Mouse (Mus musculus) embryonic facial prominence, embryonic 11.5 days (tissue): ENCODE data around the gene Cnp. TPM values are rescaled to one million over a fixed set of nuclear protein-coding genes. Genes with fewer than 3 reads are reported as not detected.
"Not testable (repeated sequence)": the region's sequence is repeated elsewhere in the genome, so short reads cannot be mapped to it uniquely, and the experiment has no call there.

Experiments
- ATAC-seq: fragments of 200-750 bp; cut with Nextera tagmentation; replicated peaks from 2 replicates; pipeline ENCODE4 v1.8.0; 2017; ENCODE audit warnings: low read depth; ENCODE audit not compliant: insufficient number of reproducible peaks, low FRiP score, low TSS enrichment
- DNase-seq: peaks from one replicate; pipeline ENCODE4 v3.0.0-alpha.2; 2015; ENCODE audit warnings: low spot score
- H3K27ac ChIP-seq: fragments of 300-500 bp; sonication (generic); replicated peaks from 2 replicates; pipeline ENCODE4 v1.5.1; 2014; ENCODE audit warnings: mild to moderate bottlenecking, low read depth, low read length, control low read depth
- H3K27me3 ChIP-seq: fragments of 300-500 bp; sonication (generic); 2 replicates; pipeline ENCODE4 v1.6.1; 2014; ENCODE audit warnings: mild to moderate bottlenecking, low read length, moderate library complexity, mixed read lengths; ENCODE audit not compliant: control insufficient read depth, insufficient read depth
- H3K36me3 ChIP-seq: fragments of 300-500 bp; sonication (generic); replicated peaks from 2 replicates; pipeline ENCODE4 v1.6.1; 2014; ENCODE audit warnings: low read depth, mild to moderate bottlenecking, low read length, moderate library complexity, mixed read lengths; ENCODE audit not compliant: control insufficient read depth, insufficient read depth
- H3K4me1 ChIP-seq: fragments of 300-500 bp; sonication (generic); 2 replicates; pipeline ENCODE4 v1.6.1; 2014; ENCODE audit warnings: low read length, mixed read lengths; ENCODE audit not compliant: control insufficient read depth, insufficient read depth
- H3K4me2 ChIP-seq: fragments of 300-500 bp; sonication (generic); 2 replicates; pipeline ENCODE4 v1.6.1; 2014; ENCODE audit warnings: low read depth, mild to moderate bottlenecking, control low read depth, low read length, moderate library complexity
- H3K4me3 ChIP-seq: fragments of 300-500 bp; sonication (generic); 2 replicates; pipeline ENCODE4 v1.5.1; 2014; ENCODE audit warnings: low read depth, low read length, control low read depth
- H3K9ac ChIP-seq: fragments of 300-500 bp; sonication (generic); replicated peaks from 2 replicates; pipeline ENCODE4 v1.6.1; 2014; ENCODE audit warnings: mild to moderate bottlenecking, control low read depth, low read length
- H3K9me3 ChIP-seq: fragments of 300-500 bp; sonication (generic); replicated peaks from 2 replicates; pipeline ENCODE4 v1.6.1; 2016; ENCODE audit warnings: mild to moderate bottlenecking, low read length, inconsistent platforms, mixed read lengths; ENCODE audit not compliant: control insufficient read depth
- WGBS: fragments of 180-500 bp; shearing (Covaris S2); extraction: QIAGEN DNeasy Blood & Tissue Kit; methylation state at CpG from one replicate; pipeline ENCODE4 v1.1.7; 2014; 5-methylcytosine and 5-hydroxymethylcytosine counted together
- polyA plus RNA-seq: library from polyadenylated mRNA; unstranded; fragments of >200 nt; fragmentation: Nextera tagmentation; extraction: Ambion mirVana; gene quantifications from 2 replicates; pipeline ENCODE4 v1.2.1, GENCODE M21; 2014

The Cnp gene
- polyA plus RNA-seq, 1 experiment from 2014 or later = 20.0 TPM

GRCm38 (mm10) chr11:100580275-100580674, 5.6 kb downstream of the Cnp start:
- Histone ChIP-seq H3K36me3 (peaks cover 18% of the 10 kb centered on the region), H3K4me3 (no peak overlapping the region), H3K4me1 (no peaks in the 10 kb centered on the region), H3K4me2 (no peak overlapping the region), H3K27me3 (no peaks in the 10 kb centered on the region), H3K9ac (no peak overlapping the region), H3K27ac (no peak overlapping the region), H3K9me3 (no peaks in the 10 kb centered on the region)
- DNase-seq (no peak), ATAC-seq (no peak)
- whole genome bisulfite sequencing = 89% methylated on average over 13 of the region's 13 CpGs

GRCm38 (mm10) chr11:100581756-100582155, 7.1 kb downstream of the Cnp start:
- Histone ChIP-seq H3K4me2 (no peak overlapping the region), H3K4me1 (no peaks in the 10 kb centered on the region), H3K27ac (no peak overlapping the region), H3K9ac (no peak overlapping the region), H3K9me3 (no peaks in the 10 kb centered on the region), H3K36me3 (peaks cover 21% of the 10 kb centered on the region), H3K4me3 (no peak overlapping the region), H3K27me3 (no peaks in the 10 kb centered on the region)
- DNase-seq (no peak), ATAC-seq (no peak)
- WGBS = 92% methylated on average over 4 of the region's 4 CpGs

- H3K9me3 ChIP-seq, H3K4me3 ChIP-seq, H3K4me2 ChIP-seq, H3K27ac ChIP-seq, H3K27me3 ChIP-seq, ATAC-seq, H3K9ac ChIP-seq, DNase-seq, H3K4me1 ChIP-seq: not testable (repeated sequence)
- WGBS = 95% methylated on average over 1 of the region's 1 CpGs
- peaks cover 23% of the 10 kb centered on the region for H3K36me3 ChIP-seq
Measured at GRCm38 (mm10) chr11:100582413-100582812, 7.7 kb downstream of the Cnp start.

GRCm38 (mm10) chr11:100582836-100583235, 8.1 kb downstream of the Cnp start:
- ATAC-seq = no peak
- no peak for DNase-seq
- Histone ChIP-seq H3K36me3 (peaks cover 27% of the 10 kb centered on the region), H3K4me1 (no peaks in the 10 kb centered on the region), H3K27me3 (no peaks in the 10 kb centered on the region), H3K27ac (no peak overlapping the region), H3K9ac (no peak overlapping the region), H3K4me3 (no peak overlapping the region), H3K9me3 (no peaks in the 10 kb centered on the region), H3K4me2 (no peak overlapping the region)
- 95% methylated on average over 2 of the region's 2 CpGs for WGBS

- no peaks in the 10 kb centered on the region for H3K4me1 ChIP-seq
- no peak overlapping the region for H3K9ac ChIP-seq
- H3K4me2 ChIP-seq = no peak overlapping the region
- DNase-seq (no peak), ATAC-seq (no peak)
- H3K36me3 ChIP-seq = peaks cover 32% of the 10 kb centered on the region
- H3K9me3 ChIP-seq = no peaks in the 10 kb centered on the region
- H3K27ac ChIP-seq = no peak overlapping the region
- 88% methylated on average over 7 of the region's 7 CpGs for WGBS
- H3K4me3 ChIP-seq = no peak overlapping the region
- no peaks in the 10 kb centered on the region for H3K27me3 ChIP-seq
Measured at GRCm38 (mm10) chr11:100584561-100584961, 9.9 kb downstream of the Cnp start.

GRCm38 (mm10) chr11:100585148-100585547, 10.4 kb downstream of the Cnp start:
- Histone ChIP-seq H3K4me2 (no peak overlapping the region), H3K9me3 (no peaks in the 10 kb centered on the region), H3K4me1 (no peaks in the 10 kb centered on the region), H3K4me3 (no peak overlapping the region), H3K27me3 (no peaks in the 10 kb centered on the region), H3K27ac (no peak overlapping the region), H3K9ac (no peak overlapping the region), H3K36me3 (peaks cover 32% of the 10 kb centered on the region)
- ATAC-seq = no peak
- DNase-seq = no peak
- WGBS = 94% methylated on average over 3 of the region's 3 CpGs

- ATAC-seq (no peak), DNase-seq (no peak)
- Histone ChIP-seq H3K4me3 (no peak overlapping the region), H3K4me2 (no peak overlapping the region), H3K9ac (no peak overlapping the region), H3K36me3 (peaks cover 33% of the 10 kb centered on the region), H3K27ac (no peak overlapping the region), H3K4me1 (no peaks in the 10 kb centered on the region), H3K9me3 (no peaks in the 10 kb centered on the region), H3K27me3 (no peaks in the 10 kb centered on the region)
- 92% methylated on average over 2 of the region's 2 CpGs for WGBS
Measured at GRCm38 (mm10) chr11:100588462-100588861, 13.8 kb downstream of the Cnp start.

GRCm38 (mm10) chr11:100592346-100593046, 17.8 kb downstream of the Cnp start:
- WGBS = 85% methylated on average over 11 of the region's 11 CpGs
- no peak overlapping the region for H3K4me2 ChIP-seq

More at GRCm38 (mm10) chr11:100592346-100593046, 17.8 kb downstream of the Cnp start:
- H3K4me1 ChIP-seq = no peaks in the 10 kb centered on the region
- DNase-seq = no peak
- no peak for ATAC-seq
- H3K9ac ChIP-seq = no peak overlapping the region
- H3K36me3 ChIP-seq = peaks cover 26% of the 10 kb centered on the region
- H3K4me3 ChIP-seq = no peak overlapping the region
- H3K27me3 ChIP-seq = no peaks in the 10 kb centered on the region
- H3K9me3 ChIP-seq = no peaks in the 10 kb centered on the region
- no peak overlapping the region for H3K27ac ChIP-seq
